Mouse (Mus musculus) hindbrain, embryonic 15.5 days (tissue): ENCODE measurements around the gene Pacsin2. TPM values are rescaled to one million over a fixed set of nuclear protein-coding genes. Genes with fewer than 3 reads are reported as not detected.

Experiments used
- ATAC-seq: fragments of 200-750 bp; cut with Nextera tagmentation; 2 replicates; pipeline ENCODE4 v1.8.0; 2017; ENCODE audit warnings: low read depth, moderate number of reproducible peaks, moderate TSS enrichment; ENCODE audit not compliant: low FRiP score
- H3K27ac ChIP-seq: fragments of 300-500 bp; sonication (generic); replicated peaks from 2 replicates; pipeline ENCODE4 v1.5.1; 2015; ENCODE audit warnings: mild to moderate bottlenecking, inconsistent platforms
- H3K27me3 ChIP-seq: fragments of 300-500 bp; sonication (generic); 2 replicates; pipeline ENCODE4 v1.6.1; 2015; ENCODE audit warnings: control low read depth, inconsistent platforms
- H3K36me3 ChIP-seq: fragments of 300-500 bp; sonication (generic); 2 replicates; pipeline ENCODE4 v1.6.1; 2015; ENCODE audit warnings: control low read depth, inconsistent platforms
- H3K4me1 ChIP-seq: fragments of 300-500 bp; sonication (generic); replicated peaks from 2 replicates; pipeline ENCODE4 v1.6.1; 2015; ENCODE audit warnings: control low read depth, inconsistent platforms
- H3K4me2 ChIP-seq: fragments of 300-500 bp; sonication (generic); 2 replicates; pipeline ENCODE4 v1.6.1; 2015; ENCODE audit warnings: moderate library complexity, mild to moderate bottlenecking, inconsistent platforms
- H3K4me3 ChIP-seq: fragments of 300-500 bp; sonication (generic); 2 replicates; pipeline ENCODE4 v1.5.1; 2015; ENCODE audit warnings: mild to moderate bottlenecking, inconsistent platforms
- H3K9ac ChIP-seq: fragments of 300-500 bp; sonication (generic); 2 replicates; pipeline ENCODE4 v1.6.1; 2015; ENCODE audit warnings: inconsistent platforms
- H3K9me3 ChIP-seq: fragments of 300-500 bp; sonication (generic); 2 replicates; pipeline ENCODE4 v1.6.1; 2016; ENCODE audit warnings: control low read depth, inconsistent platforms
- WGBS: fragments of 180-500 bp; shearing (Covaris S2); methylation state at CpG from one replicate; pipeline ENCODE4 v1.1.7; 2015; 5-methylcytosine and 5-hydroxymethylcytosine counted together
- polyA plus RNA-seq: library from polyadenylated mRNA; unstranded; fragments of >200 nt; fragmentation: Nextera tagmentation; extraction: Ambion mirVana; gene quantifications from 2 replicates; pipeline ENCODE4 v1.2.1, GENCODE M21; 2015

Pacsin2 gene
- polyA plus RNA-seq, 1 experiment from 2014 or later = 31.7 TPM

- H3K9ac ChIP-seq = no peak overlapping the region
- no peaks in the 10 kb centered on the region; the same call in 1 of the 2 replicates for H3K4me1 ChIP-seq
- H3K27ac ChIP-seq = no peak overlapping the region
- H3K4me3 ChIP-seq = no peak overlapping the region
- no peak for ATAC-seq
- H3K36me3 ChIP-seq = no peaks in the 10 kb centered on the region
- no peaks in the 10 kb centered on the region for H3K27me3 ChIP-seq
- no peak overlapping the region for H3K4me2 ChIP-seq
- no peaks in the 10 kb centered on the region for H3K9me3 ChIP-seq
- WGBS = 82% methylated on average over 6 of the region's 6 CpGs
These were observed 20.0 kb downstream of the Pacsin2 start for GRCm38 (mm10) chr15:83444425-83444824.

GRCm38 (mm10) chr15:83442495-83443037 lies 21.8 kb downstream of the Pacsin2 start:
- no peak overlapping the region for H3K27ac ChIP-seq
- no peak overlapping the region for H3K9ac ChIP-seq
- H3K9me3 ChIP-seq = no peaks in the 10 kb centered on the region
- no peaks in the 10 kb centered on the region for H3K4me1 ChIP-seq
- no peak overlapping the region for H3K4me3 ChIP-seq
- no peaks in the 10 kb centered on the region for H3K36me3 ChIP-seq
- 94% methylated on average over 4 of the region's 4 CpGs for WGBS
- no peak for ATAC-seq
- no peak overlapping the region for H3K4me2 ChIP-seq
- H3K27me3 ChIP-seq = no peaks in the 10 kb centered on the region

- no peaks in the 10 kb centered on the region; the same call in 1 of the 2 replicates for H3K4me1 ChIP-seq
- H3K36me3 ChIP-seq = no peaks in the 10 kb centered on the region
- no peaks in the 10 kb centered on the region for H3K9me3 ChIP-seq
- H3K4me2 ChIP-seq = no peak overlapping the region
- H3K9ac ChIP-seq = no peak overlapping the region
- H3K27ac ChIP-seq = no peak overlapping the region
- no peaks in the 10 kb centered on the region for H3K27me3 ChIP-seq
- ATAC-seq = no peak
- 70% methylated on average over 5 of the region's 5 CpGs for WGBS
- H3K4me3 ChIP-seq = no peak overlapping the region
These were observed 23.7 kb downstream of the Pacsin2 start for GRCm38 (mm10) chr15:83440726-83441125.

GRCm38 (mm10) chr15:83436541-83436940 lies 27.9 kb downstream of the Pacsin2 start:
- Histone ChIP-seq H3K4me1 (peaks cover 7% of the 10 kb centered on the region), H3K9me3 (no peaks in the 10 kb centered on the region), H3K9ac (no peak overlapping the region), H3K36me3 (no peaks in the 10 kb centered on the region), H3K27me3 (no peaks in the 10 kb centered on the region), H3K27ac (no peak overlapping the region), H3K4me3 (no peak overlapping the region), H3K4me2 (no peak overlapping the region)
- ATAC-seq = no peak
- WGBS = 68% methylated on average over 9 of the region's 9 CpGs

- 77% methylated on average over 8 of the region's 8 CpGs for WGBS
- H3K9me3 ChIP-seq = no peaks in the 10 kb centered on the region
- H3K4me3 ChIP-seq = no peak overlapping the region
- H3K9ac ChIP-seq = no peak overlapping the region
- peaks cover 7% of the 10 kb centered on the region for H3K4me1 ChIP-seq
- H3K4me2 ChIP-seq = no peak overlapping the region
- H3K36me3 ChIP-seq = no peaks in the 10 kb centered on the region
- ATAC-seq = no peak
- H3K27ac ChIP-seq = no peak overlapping the region
- H3K27me3 ChIP-seq = no peaks in the 10 kb centered on the region
These were observed 28.9 kb downstream of the Pacsin2 start for GRCm38 (mm10) chr15:83435324-83436090.

- no peak overlapping the region for H3K4me3 ChIP-seq
- no peak overlapping the region for H3K27ac ChIP-seq
- no peaks in the 10 kb centered on the region for H3K27me3 ChIP-seq
- no peak overlapping the region for H3K9ac ChIP-seq
- no peaks in the 10 kb centered on the region for H3K9me3 ChIP-seq
- H3K36me3 ChIP-seq = no peaks in the 10 kb centered on the region
- 73% methylated on average over 4 of the region's 4 CpGs for WGBS
- H3K4me1 ChIP-seq = peaks cover 7% of the 10 kb centered on the region
- H3K4me2 ChIP-seq = no peak overlapping the region
- ATAC-seq = no peak
These were observed 29.7 kb downstream of the Pacsin2 start for GRCm38 (mm10) chr15:83434692-83435091.

GRCm38 (mm10) chr15:83433344-83433743 lies 31.1 kb downstream of the Pacsin2 start:
- Histone ChIP-seq H3K4me1 (peaks cover 7% of the 10 kb centered on the region), H3K4me3 (no peak overlapping the region), H3K36me3 (no peaks in the 10 kb centered on the region), H3K9me3 (no peaks in the 10 kb centered on the region), H3K9ac (no peak overlapping the region), H3K4me2 (no peak overlapping the region), H3K27me3 (no peaks in the 10 kb centered on the region), H3K27ac (no peak overlapping the region)
- 89% methylated on average over 2 of the region's 2 CpGs for WGBS
- no peak for ATAC-seq

- no peak overlapping the region for H3K4me2 ChIP-seq
- H3K9me3 ChIP-seq = no peaks in the 10 kb centered on the region
- H3K4me3 ChIP-seq = no peak overlapping the region
- ATAC-seq = no peak
- no peaks in the 10 kb centered on the region for H3K36me3 ChIP-seq
- no peak overlapping the region for H3K27ac ChIP-seq
- WGBS = 67% methylated on average over 15 of the region's 15 CpGs
- peaks cover 7% of the 10 kb centered on the region for H3K4me1 ChIP-seq
- H3K9ac ChIP-seq = no peak overlapping the region
- no peaks in the 10 kb centered on the region for H3K27me3 ChIP-seq
These were observed 32.0 kb downstream of the Pacsin2 start for GRCm38 (mm10) chr15:83432231-83433031.

- H3K4me2 ChIP-seq = no peak overlapping the region
- no peak overlapping the region for H3K27ac ChIP-seq
- ATAC-seq = no peak
- WGBS = 91% methylated on average over 14 of the region's 14 CpGs
- no peak overlapping the region for H3K9ac ChIP-seq
- no peaks in the 10 kb centered on the region for H3K27me3 ChIP-seq
- H3K36me3 ChIP-seq = no peaks in the 10 kb centered on the region
- peaks cover 7% of the 10 kb centered on the region for H3K4me1 ChIP-seq
- no peak overlapping the region for H3K4me3 ChIP-seq
- no peaks in the 10 kb centered on the region for H3K9me3 ChIP-seq
These were observed 33.2 kb downstream of the Pacsin2 start for GRCm38 (mm10) chr15:83430986-83431763.

- no peak overlapping the region for H3K27ac ChIP-seq
- H3K9ac ChIP-seq = no peak overlapping the region
- no peak for ATAC-seq
- H3K9me3 ChIP-seq = no peaks in the 10 kb centered on the region
- no peaks in the 10 kb centered on the region for H3K36me3 ChIP-seq
- no peak overlapping the region for H3K4me2 ChIP-seq
- 61% methylated on average over 7 of the region's 7 CpGs for WGBS
- no peaks in the 10 kb centered on the region for H3K27me3 ChIP-seq
- H3K4me3 ChIP-seq = no peak overlapping the region
- peaks cover 12% of the 10 kb centered on the region for H3K4me1 ChIP-seq
These were observed 34.0 kb downstream of the Pacsin2 start for GRCm38 (mm10) chr15:83430419-83430818.

GRCm38 (mm10) chr15:83428586-83428985 lies 35.8 kb downstream of the Pacsin2 start:
- no peaks in the 10 kb centered on the region for H3K36me3 ChIP-seq
- H3K4me1 ChIP-seq = peaks cover 12% of the 10 kb centered on the region; the same call in 1 of the 2 replicates
- no peak overlapping the region for H3K4me2 ChIP-seq
- no peak overlapping the region for H3K4me3 ChIP-seq
- ATAC-seq = no peak
- H3K27ac ChIP-seq = no peak overlapping the region
- 90% methylated on average over 1 of the region's 1 CpGs for WGBS
- H3K27me3 ChIP-seq = no peaks in the 10 kb centered on the region
- no peaks in the 10 kb centered on the region for H3K9me3 ChIP-seq
- no peak overlapping the region for H3K9ac ChIP-seq
